Mouse (Mus musculus) bone marrow macrophage, adult 2 months (primary cell): ENCODE results near the gene Sh3pxd2a. TPM values are rescaled to one million over a fixed set of nuclear protein-coding genes. Genes with fewer than 3 reads are reported as not detected.

ENCODE experiments used
- H3K27ac ChIP-seq: 2 replicates; pipeline ENCODE4 v1.5.1; 2012; ENCODE audit warnings: low read depth, low read length; ENCODE audit not compliant: insufficient read depth
- H3K4me1 ChIP-seq: 2 replicates; pipeline ENCODE4 v1.6.1; 2012; ENCODE audit warnings: low read length; ENCODE audit not compliant: control insufficient read depth, insufficient read depth
- H3K4me3 ChIP-seq: 2 replicates; pipeline ENCODE4 v1.5.1; 2012; ENCODE audit warnings: mild to moderate bottlenecking, low read length, moderate library complexity; ENCODE audit not compliant: insufficient read depth
- CTCF ChIP-seq: IDR thresholded peaks from 2 replicates; pipeline ENCODE4 v1.5.1; 2012; ENCODE audit warnings: low read depth, mild to moderate bottlenecking, low read length, moderate library complexity
- POLR2A ChIP-seq: IDR thresholded peaks from 2 replicates; pipeline ENCODE4 v1.6.1; 2012; ENCODE audit warnings: mild to moderate bottlenecking, low read depth, low read length, borderline replicate concordance
- polyA plus RNA-seq: library from polyadenylated mRNA; stranded (reverse); fragments of >200 nt; gene quantifications from 2 replicates; pipeline ENCODE4 v1.2.4, GENCODE M21; 2012; ENCODE audit not compliant: missing spikeins, insufficient read depth, insufficient read length

Gene Sh3pxd2a
- polyA plus RNA-seq, 1 experiment, result 12.7 TPM

- H3K27ac ChIP-seq, result peak overlapping the region; percentile 92
- H3K4me3 ChIP-seq, result peak overlapping the region; percentile 48
Observed at GRCm38 (mm10) chr19:47507128-47508121, 43.2 kb upstream of the Sh3pxd2a start.

GRCm38 (mm10) chr19:47503625-47504024 lies 39.4 kb upstream of the Sh3pxd2a start:
- TF ChIP-seq POLR2A, result no peak
- no peak for TF ChIP-seq CTCF

More at GRCm38 (mm10) chr19:47507128-47508121, 43.2 kb upstream of the Sh3pxd2a start:
- H3K4me1 ChIP-seq, result peaks cover 38% of the 10 kb centered on the region
- TF ChIP-seq CTCF (0 out of 2 replicates have a peak, but pooled peaks have one; percentile 5), POLR2A (no peak)

GRCm38 (mm10) chr19:47502563-47502962 lies 38.4 kb upstream of the Sh3pxd2a start:
- Histone ChIP-seq H3K4me3 (no peak overlapping the region), H3K4me1 (0 out of 2 replicates have a peak, but pooled peaks cover 2% of the 10 kb centered on the region), H3K27ac (no peak overlapping the region)
- TF ChIP-seq POLR2A (no peak), CTCF (no peak; the same call in 1 of the 2 replicates)

More at GRCm38 (mm10) chr19:47503625-47504024, 39.4 kb upstream of the Sh3pxd2a start:
- H3K4me1 ChIP-seq, result 0 out of 2 replicates have a peak, but pooled peaks cover 3% of the 10 kb centered on the region
- no peak overlapping the region for H3K27ac ChIP-seq
- H3K4me3 ChIP-seq, result no peak overlapping the region

- Histone ChIP-seq H3K4me3 (no peak overlapping the region), H3K4me1 (no peaks in the 10 kb centered on the region), H3K27ac (no peak overlapping the region)
- no peak for TF ChIP-seq CTCF
- no peak for TF ChIP-seq POLR2A
Observed at GRCm38 (mm10) chr19:47500389-47501011, 36.3 kb upstream of the Sh3pxd2a start.

GRCm38 (mm10) chr19:47499841-47500240 lies 35.6 kb upstream of the Sh3pxd2a start:
- TF ChIP-seq POLR2A (no peak), CTCF (no peak)
- Histone ChIP-seq H3K4me1 (no peaks in the 10 kb centered on the region), H3K4me3 (no peak overlapping the region), H3K27ac (no peak overlapping the region)

GRCm38 (mm10) chr19:47498942-47499341 lies 34.7 kb upstream of the Sh3pxd2a start:
- no peak overlapping the region for H3K27ac ChIP-seq
- no peak for TF ChIP-seq POLR2A
- no peak for TF ChIP-seq CTCF
- H3K4me3 ChIP-seq, result no peak overlapping the region
- no peaks in the 10 kb centered on the region for H3K4me1 ChIP-seq

- no peak overlapping the region for H3K4me3 ChIP-seq
- TF ChIP-seq POLR2A (no peak), CTCF (no peak)
- H3K27ac ChIP-seq, result no peak overlapping the region
- peaks cover under 1% of the 10 kb centered on the region; the same call in 1 of the 2 replicates for H3K4me1 ChIP-seq
Observed at GRCm38 (mm10) chr19:47497736-47498135, 33.5 kb upstream of the Sh3pxd2a start.

- Histone ChIP-seq H3K4me3 (no peak overlapping the region), H3K27ac (no peak overlapping the region)
- no peak for TF ChIP-seq CTCF
- no peak for TF ChIP-seq POLR2A
Observed at GRCm38 (mm10) chr19:47497313-47497712, 33.1 kb upstream of the Sh3pxd2a start.

GRCm38 (mm10) chr19:47493017-47493997 lies 29.1 kb upstream of the Sh3pxd2a start:
- Histone ChIP-seq H3K4me1 (peaks cover 15% of the 10 kb centered on the region), H3K27ac (no peak overlapping the region), H3K4me3 (no peak overlapping the region)
- TF ChIP-seq POLR2A, result no peak
- no peak for TF ChIP-seq CTCF

More at GRCm38 (mm10) chr19:47497313-47497712, 33.1 kb upstream of the Sh3pxd2a start:
- H3K4me1 ChIP-seq, result peaks cover 5% of the 10 kb centered on the region
